Mouse (Mus musculus) G1E (cell line): ENCODE data around the gene Tnrc6c.

Experiments used
- CTCF ChIP-seq: IDR thresholded peaks from 2 replicates; pipeline ENCODE4 v1.5.1; 2012; ENCODE audit warnings: low read depth, low read length, inconsistent platforms, mixed read lengths
- GATA1 ChIP-seq: IDR thresholded peaks from 2 replicates; pipeline ENCODE4 v1.6.1; 2012; ENCODE audit warnings: borderline replicate concordance, low read length, inconsistent platforms, mixed read lengths
- TAL1 ChIP-seq: conservative IDR thresholded peaks from 2 replicates; pipeline ENCODE4 v1.6.1; 2012; ENCODE audit warnings: low read depth, low read length, inconsistent platforms, mixed read lengths

GRCm38 (mm10) chr11:117666563-117666962, 12.5 kb downstream of the Tnrc6c start:
- TF ChIP-seq TAL1: no peak
- no peak for TF ChIP-seq CTCF
- no peak for TF ChIP-seq GATA1
